Mouse (Mus musculus): ENCODE measurements at regions not wholly inside any gene's neighbourhood (a gene's known extent, or its start where the extent isn't known, plus 50 kb on each side); places are given as distances from the start of the nearest gene placed in this dataset.

GRCm38 (mm10) chr8:116196623-116197184 is 308.1 kb upstream of the Dynlrb2 start:
- Histone ChIP-seq H3K4me2 (ENCODE audit: low read depth, low read length) (no peak overlapping the region), H3K9ac (ENCODE audit: low read depth, low read length) (no peak overlapping the region), H3K27me3 (replicated peaks; ENCODE audit: control insufficient read depth, insufficient read depth, low read length) (no peaks in the 10 kb centered on the region), H3K9me3 (ENCODE audit: control insufficient read depth, low read length) (no peaks in the 10 kb centered on the region), H3K4me3 (ENCODE audit: low read length) (no peak overlapping the region), H3K4me1 (ENCODE audit: control insufficient read depth, insufficient read depth, low read length) (peaks cover 3% of the 10 kb centered on the region; the same call in 1 of the 2 replicates), H3K27ac (ENCODE audit: low read length) (no peak overlapping the region), H3K36me3 (ENCODE audit: control insufficient read depth, insufficient read depth, low read length) (no peaks in the 10 kb centered on the region)
- no peak for ATAC-seq
- 87% methylated on average over 9 of the region's 9 CpGs for WGBS

GRCm38 (mm10) chr8:116192096-116192495 is 312.7 kb upstream of the Dynlrb2 start:
- WGBS: 30% methylated on average over 3 of the region's 3 CpGs
- Histone ChIP-seq H3K4me2 (ENCODE audit: low read depth, low read length) (no peak overlapping the region), H3K9ac (ENCODE audit: low read depth, low read length) (no peak overlapping the region), H3K27me3 (replicated peaks; ENCODE audit: control insufficient read depth, insufficient read depth, low read length) (no peaks in the 10 kb centered on the region), H3K27ac (ENCODE audit: low read length) (no peak overlapping the region), H3K4me1 (ENCODE audit: control insufficient read depth, insufficient read depth, low read length) (no peaks in the 10 kb centered on the region), H3K4me3 (ENCODE audit: low read length) (no peak overlapping the region), H3K36me3 (ENCODE audit: control insufficient read depth, insufficient read depth, low read length) (no peaks in the 10 kb centered on the region), H3K9me3 (ENCODE audit: control insufficient read depth, low read length) (no peaks in the 10 kb centered on the region)
- no peak for ATAC-seq

- Histone ChIP-seq H3K27ac (ENCODE audit: low read length) (no peak overlapping the region), H3K27me3 (replicated peaks; ENCODE audit: control insufficient read depth, insufficient read depth, low read length) (no peaks in the 10 kb centered on the region), H3K4me1 (ENCODE audit: control insufficient read depth, insufficient read depth, low read length) (no peaks in the 10 kb centered on the region), H3K36me3 (ENCODE audit: control insufficient read depth, insufficient read depth, low read length) (no peaks in the 10 kb centered on the region), H3K9ac (ENCODE audit: low read depth, low read length) (no peak overlapping the region), H3K4me2 (ENCODE audit: low read depth, low read length) (no peak overlapping the region), H3K9me3 (ENCODE audit: control insufficient read depth, low read length) (no peaks in the 10 kb centered on the region), H3K4me3 (ENCODE audit: low read length) (no peak overlapping the region)
- 82% methylated on average over 7 of the region's 7 CpGs for WGBS
- ATAC-seq: no peak
These were observed 319.6 kb upstream of the Dynlrb2 start for GRCm38 (mm10) chr8:116185206-116185605.

GRCm38 (mm10) chr8:116184241-116184640 is 320.5 kb upstream of the Dynlrb2 start:
- no peak for ATAC-seq
- no peak overlapping the region for H3K27ac ChIP-seq (ENCODE audit: low read length)
- H3K4me3 ChIP-seq (ENCODE audit: low read length): no peak overlapping the region
- 73% methylated on average over 8 of the region's 8 CpGs for WGBS
- H3K4me2 ChIP-seq (ENCODE audit: low read depth, low read length): no peak overlapping the region
- H3K9ac ChIP-seq (ENCODE audit: low read depth, low read length): no peak overlapping the region
- H3K4me1 ChIP-seq (ENCODE audit: control insufficient read depth, insufficient read depth, low read length): no peaks in the 10 kb centered on the region
- no peaks in the 10 kb centered on the region for H3K27me3 ChIP-seq (replicated peaks; ENCODE audit: control insufficient read depth, insufficient read depth, low read length)
- no peaks in the 10 kb centered on the region for H3K36me3 ChIP-seq (ENCODE audit: control insufficient read depth, insufficient read depth, low read length)
- no peaks in the 10 kb centered on the region for H3K9me3 ChIP-seq (ENCODE audit: control insufficient read depth, low read length)

GRCm38 (mm10) chr8:116177946-116178345 is 326.8 kb upstream of the Dynlrb2 start:
- Histone ChIP-seq H3K9me3 (ENCODE audit: control insufficient read depth, low read length) (no peaks in the 10 kb centered on the region), H3K27ac (ENCODE audit: low read length) (no peak overlapping the region), H3K36me3 (ENCODE audit: control insufficient read depth, insufficient read depth, low read length) (no peaks in the 10 kb centered on the region), H3K9ac (ENCODE audit: low read depth, low read length) (no peak overlapping the region), H3K4me2 (ENCODE audit: low read depth, low read length) (no peak overlapping the region), H3K4me1 (ENCODE audit: control insufficient read depth, insufficient read depth, low read length) (no peaks in the 10 kb centered on the region), H3K4me3 (ENCODE audit: low read length) (no peak overlapping the region), H3K27me3 (replicated peaks; ENCODE audit: control insufficient read depth, insufficient read depth, low read length) (no peaks in the 10 kb centered on the region)
- no peak for ATAC-seq
- 59% methylated on average over 2 of the region's 2 CpGs for WGBS

- no peaks in the 10 kb centered on the region for H3K9me3 ChIP-seq (ENCODE audit: control insufficient read depth, low read length)
- H3K4me1 ChIP-seq (ENCODE audit: control insufficient read depth, insufficient read depth, low read length): no peaks in the 10 kb centered on the region
- no peaks in the 10 kb centered on the region for H3K27me3 ChIP-seq (replicated peaks; ENCODE audit: control insufficient read depth, insufficient read depth, low read length)
- H3K27ac ChIP-seq (ENCODE audit: low read length): no peak overlapping the region
- 49% methylated on average over 3 of the region's 3 CpGs for WGBS
- no peak overlapping the region for H3K9ac ChIP-seq (ENCODE audit: low read depth, low read length)
- no peak for ATAC-seq
- no peaks in the 10 kb centered on the region for H3K36me3 ChIP-seq (ENCODE audit: control insufficient read depth, insufficient read depth, low read length)
- H3K4me2 ChIP-seq (ENCODE audit: low read depth, low read length): no peak overlapping the region
- H3K4me3 ChIP-seq (ENCODE audit: low read length): no peak overlapping the region
These were observed 329.9 kb upstream of the Dynlrb2 start for GRCm38 (mm10) chr8:116174891-116175290.

- no peak overlapping the region for H3K27ac ChIP-seq (ENCODE audit: low read length)
- no peaks in the 10 kb centered on the region for H3K27me3 ChIP-seq (replicated peaks; ENCODE audit: control insufficient read depth, insufficient read depth, low read length)
- 37% methylated on average over 1 of the region's 1 CpGs for WGBS
- H3K4me2 ChIP-seq (ENCODE audit: low read depth, low read length): no peak overlapping the region
- H3K36me3 ChIP-seq (ENCODE audit: control insufficient read depth, insufficient read depth, low read length): no peaks in the 10 kb centered on the region
- H3K9me3 ChIP-seq (ENCODE audit: control insufficient read depth, low read length): no peaks in the 10 kb centered on the region
- ATAC-seq: no peak
- H3K9ac ChIP-seq (ENCODE audit: low read depth, low read length): no peak overlapping the region
- H3K4me3 ChIP-seq (ENCODE audit: low read length): no peak overlapping the region
- no peaks in the 10 kb centered on the region for H3K4me1 ChIP-seq (ENCODE audit: control insufficient read depth, insufficient read depth, low read length)
These were observed 330.8 kb upstream of the Dynlrb2 start for GRCm38 (mm10) chr8:116173961-116174360.

GRCm38 (mm10) chr8:116167874-116168273 is 336.9 kb upstream of the Dynlrb2 start:
- H3K27me3 ChIP-seq (replicated peaks; ENCODE audit: control insufficient read depth, insufficient read depth, low read length): no peaks in the 10 kb centered on the region
- ATAC-seq: no peak
- H3K4me3 ChIP-seq (ENCODE audit: low read length): no peak overlapping the region
- no peaks in the 10 kb centered on the region for H3K36me3 ChIP-seq (ENCODE audit: control insufficient read depth, insufficient read depth, low read length)
- H3K27ac ChIP-seq (ENCODE audit: low read length): no peak overlapping the region
- no peak overlapping the region for H3K9ac ChIP-seq (ENCODE audit: low read depth, low read length)
- no peaks in the 10 kb centered on the region for H3K9me3 ChIP-seq (ENCODE audit: control insufficient read depth, low read length)
- WGBS: 49% methylated on average over 4 of the region's 4 CpGs
- H3K4me2 ChIP-seq (ENCODE audit: low read depth, low read length): no peak overlapping the region
- H3K4me1 ChIP-seq (ENCODE audit: control insufficient read depth, insufficient read depth, low read length): no peaks in the 10 kb centered on the region

- Histone ChIP-seq H3K9me3 (ENCODE audit: control insufficient read depth, low read length) (no peaks in the 10 kb centered on the region), H3K36me3 (ENCODE audit: control insufficient read depth, insufficient read depth, low read length) (no peaks in the 10 kb centered on the region), H3K27me3 (replicated peaks; ENCODE audit: control insufficient read depth, insufficient read depth, low read length) (no peaks in the 10 kb centered on the region), H3K27ac (ENCODE audit: low read length) (no peak overlapping the region), H3K4me3 (ENCODE audit: low read length) (no peak overlapping the region), H3K4me2 (ENCODE audit: low read depth, low read length) (no peak overlapping the region), H3K4me1 (ENCODE audit: control insufficient read depth, insufficient read depth, low read length) (no peaks in the 10 kb centered on the region), H3K9ac (ENCODE audit: low read depth, low read length) (no peak overlapping the region)
- ATAC-seq: no peak
- 22% methylated on average over 8 of the region's 8 CpGs for WGBS
These were observed 339.8 kb upstream of the Dynlrb2 start for GRCm38 (mm10) chr8:116164989-116165299.

GRCm38 (mm10) chr8:116164190-116164988 is 340.4 kb upstream of the Dynlrb2 start:
- Histone ChIP-seq H3K9me3 (ENCODE audit: control insufficient read depth, low read length) (no peaks in the 10 kb centered on the region), H3K4me3 (ENCODE audit: low read length) (no peak overlapping the region), H3K4me1 (ENCODE audit: control insufficient read depth, insufficient read depth, low read length) (no peaks in the 10 kb centered on the region), H3K9ac (ENCODE audit: low read depth, low read length) (no peak overlapping the region), H3K27ac (ENCODE audit: low read length) (no peak overlapping the region), H3K4me2 (ENCODE audit: low read depth, low read length) (no peak overlapping the region), H3K27me3 (replicated peaks; ENCODE audit: control insufficient read depth, insufficient read depth, low read length) (no peaks in the 10 kb centered on the region), H3K36me3 (ENCODE audit: control insufficient read depth, insufficient read depth, low read length) (no peaks in the 10 kb centered on the region)
- ATAC-seq: no peak
- WGBS: 41% methylated on average over 5 of the region's 5 CpGs
